Mouse (Mus musculus) limb, embryonic 14.5 days (tissue): Measurements from ENCODE around the gene Taldo1. TPM values are rescaled to one million over a fixed set of nuclear protein-coding genes. Genes with fewer than 3 reads are reported as not detected.

Experiments used
- ATAC-seq: fragments of 200-750 bp; cut with Nextera tagmentation; 2 replicates; pipeline ENCODE4 v1.8.0; 2017; ENCODE audit warnings: low read depth, moderate number of reproducible peaks, moderate TSS enrichment; ENCODE audit not compliant: low FRiP score
- DNase-seq: peaks from one replicate; pipeline ENCODE4 v3.0.0-alpha.2; 2015; ENCODE audit warnings: low spot score
- H3K27ac ChIP-seq: fragments of 300-500 bp; sonication (generic); replicated peaks from 2 replicates; pipeline ENCODE4 v1.5.1; 2014; ENCODE audit warnings: low read depth, mild to moderate bottlenecking, low read length, moderate library complexity, mixed read lengths
- H3K27me3 ChIP-seq: fragments of 300-500 bp; sonication (generic); 2 replicates; pipeline ENCODE4 v1.6.1; 2014; ENCODE audit warnings: low read length, mixed read lengths; ENCODE audit not compliant: control insufficient read depth, insufficient read depth
- H3K36me3 ChIP-seq: fragments of 300-500 bp; sonication (generic); 2 replicates; pipeline ENCODE4 v1.6.1; 2014; ENCODE audit warnings: mild to moderate bottlenecking, low read length, moderate library complexity, mixed read lengths; ENCODE audit not compliant: control insufficient read depth, insufficient read depth
- H3K4me1 ChIP-seq: fragments of 300-500 bp; sonication (generic); 2 replicates; pipeline ENCODE4 v1.6.1; 2014; ENCODE audit warnings: antibody characterized with exemption, low read length, mixed read lengths; ENCODE audit not compliant: control insufficient read depth, insufficient read depth
- H3K4me2 ChIP-seq: fragments of 300-500 bp; sonication (generic); replicated peaks from 2 replicates; pipeline ENCODE4 v1.6.1; 2014; ENCODE audit warnings: low read depth, mild to moderate bottlenecking, low read length, moderate library complexity; ENCODE audit not compliant: severe bottlenecking
- H3K4me3 ChIP-seq: fragments of 300-500 bp; sonication (generic); replicated peaks from 2 replicates; pipeline ENCODE4 v1.5.1; 2014; ENCODE audit warnings: low read length
- H3K9ac ChIP-seq: fragments of 300-500 bp; sonication (generic); 2 replicates; pipeline ENCODE4 v1.6.1; 2014; ENCODE audit warnings: mild to moderate bottlenecking, low read depth, low read length, moderate library complexity; ENCODE audit not compliant: severe bottlenecking
- H3K9me3 ChIP-seq: fragments of 300-500 bp; sonication (generic); 2 replicates; pipeline ENCODE4 v1.6.1; 2016; ENCODE audit warnings: low read length; ENCODE audit not compliant: control insufficient read depth
- POLR2A ChIP-seq: fragments of 200-500 bp; IDR thresholded peaks from 2 replicates; pipeline ENCODE4 v1.8.0; 2012; ENCODE audit warnings: inconsistent platforms, mild to moderate bottlenecking, moderate library complexity, borderline replicate concordance; ENCODE audit not compliant: insufficient read depth, insufficient read length; ENCODE audit errors: extremely low read depth
- WGBS: fragments of 180-500 bp; shearing (Covaris S2); extraction: QIAGEN DNeasy Blood & Tissue Kit; methylation state at CpG from one replicate; pipeline ENCODE4 v1.1.7; 2014; 5-methylcytosine and 5-hydroxymethylcytosine counted together
- polyA plus RNA-seq, 2 experiments: library from polyadenylated mRNA; depleted of rRNA in 1 of 2; stranded (reverse) in 1 of 2; unstranded in 1 of 2; fragments of >200 nt; fragmentation: Nextera tagmentation in 1 of 2; extraction: Ambion mirVana in 1 of 2; gene quantifications; 2 replicates each; pipeline versions ENCODE4 v1.2.1 to v1.2.3; 2012 to 2014

Taldo1 gene
- polyA plus RNA-seq, 2 experiments = 188 to 238 TPM

GRCm38 (mm10) chr7:141410631-141411030, 18.6 kb downstream of the Taldo1 start:
- peaks cover 34% of the 10 kb centered on the region for H3K36me3 ChIP-seq
- H3K9ac ChIP-seq = no peak overlapping the region
- H3K27me3 ChIP-seq = no peaks in the 10 kb centered on the region
- H3K4me1 ChIP-seq = peaks cover 5% of the 10 kb centered on the region
- no peak overlapping the region for H3K27ac ChIP-seq
- 84% methylated on average over 8 of the region's 8 CpGs for WGBS
- no peak overlapping the region for H3K4me3 ChIP-seq
- no peak for ATAC-seq
- no peaks in the 10 kb centered on the region for H3K9me3 ChIP-seq
- no peak for DNase-seq
- no peak overlapping the region for H3K4me2 ChIP-seq
- no peak for TF ChIP-seq POLR2A

GRCm38 (mm10) chr7:141411667-141412066, 19.7 kb downstream of the Taldo1 start:
- WGBS = 92% methylated on average over 1 of the region's 1 CpGs
- Histone ChIP-seq H3K36me3 (peaks cover 34% of the 10 kb centered on the region), H3K27me3 (no peaks in the 10 kb centered on the region), H3K4me3 (no peak overlapping the region), H3K9me3 (no peaks in the 10 kb centered on the region), H3K27ac (no peak overlapping the region), H3K9ac (no peak overlapping the region), H3K4me1 (peaks cover 5% of the 10 kb centered on the region), H3K4me2 (no peak overlapping the region)
- DNase-seq (no peak), ATAC-seq (no peak)
- TF ChIP-seq POLR2A = no peak

- H3K9ac ChIP-seq = peak overlapping the region; percentile 80
- no peaks in the 10 kb centered on the region for H3K27me3 ChIP-seq
- no peak for TF ChIP-seq POLR2A
- peaks cover 5% of the 10 kb centered on the region for H3K4me1 ChIP-seq
- peak overlapping the region; percentile 67 for H3K27ac ChIP-seq
- no peaks in the 10 kb centered on the region for H3K9me3 ChIP-seq
- DNase-seq (no peak), ATAC-seq (0 out of 2 replicates have a peak, but pooled peaks have one; percentile 0)
- peak overlapping the region; percentile 72 for H3K4me3 ChIP-seq
- WGBS = 1% methylated on average over 16 of the region's 16 CpGs
- peak overlapping the region; percentile 83 for H3K4me2 ChIP-seq
- peaks cover 30% of the 10 kb centered on the region for H3K36me3 ChIP-seq
Measured at GRCm38 (mm10) chr7:141413331-141413730, 21.3 kb downstream of the Taldo1 start.

- peak within 1 kb of the TSS; percentile 72 for H3K4me3 ChIP-seq
- peak within 1 kb of the TSS; percentile 83 for H3K4me2 ChIP-seq
- peak within 1 kb of the TSS; percentile 80 for H3K9ac ChIP-seq
- WGBS = 1% methylated on average over 45 of the region's 56 CpGs
- DNase-seq = peak; percentile 98
- H3K27me3 ChIP-seq = no peaks in the 10 kb centered on the region
- peak; percentile 87; the same call in 1 of the 2 replicates for TF ChIP-seq POLR2A
- no peaks in the 10 kb centered on the region for H3K9me3 ChIP-seq
- peak within 1 kb of the TSS; percentile 67 for H3K27ac ChIP-seq
- H3K4me1 ChIP-seq = peaks cover 5% of the 10 kb centered on the region
- ATAC-seq = peak; percentile 95
- H3K36me3 ChIP-seq = peaks cover 23% of the 10 kb centered on the region
Measured at GRCm38 (mm10) chr7:141413809-141414584, 22.0 kb downstream of the Taldo1 start, which contains the start of gene Gatd1. Gene Gatd1, minus strand, starts transcription at chr7:141414136.

GRCm38 (mm10) chr7:141416144-141416841, 24.3 kb downstream of the Taldo1 start:
- no peak for DNase-seq
- no peaks in the 10 kb centered on the region for H3K9me3 ChIP-seq
- H3K9ac ChIP-seq = no peak overlapping the region
- TF ChIP-seq POLR2A = no peak
- WGBS = 83% methylated on average over 6 of the region's 6 CpGs
- H3K4me2 ChIP-seq = no peak overlapping the region
- H3K4me3 ChIP-seq = no peak overlapping the region
- no peaks in the 10 kb centered on the region for H3K27me3 ChIP-seq
- ATAC-seq = no peak
- 0 out of 2 replicates have a peak, but pooled peaks cover 2% of the 10 kb centered on the region for H3K36me3 ChIP-seq
- peaks cover 5% of the 10 kb centered on the region for H3K4me1 ChIP-seq
- no peak overlapping the region for H3K27ac ChIP-seq
